Mouse (Mus musculus) stomach, embryonic 15.5 days (tissue): ENCODE results near the gene Rchy1. TPM values are rescaled to one million over a fixed set of nuclear protein-coding genes. Genes with fewer than 3 reads are reported as not detected.

Experiments
- ATAC-seq: fragments of 200-750 bp; cut with Nextera tagmentation; 2 replicates; pipeline ENCODE4 v1.8.0; 2017; ENCODE audit warnings: low read depth, moderate number of reproducible peaks, moderate TSS enrichment; ENCODE audit not compliant: insufficient read depth, low FRiP score
- H3K27ac ChIP-seq: fragments of 300-500 bp; sonication (generic); 2 replicates; pipeline ENCODE4 v1.5.1; 2015; ENCODE audit warnings: mild to moderate bottlenecking, inconsistent platforms
- H3K27me3 ChIP-seq: fragments of 300-500 bp; sonication (generic); replicated peaks from 2 replicates; pipeline ENCODE4 v1.6.1; 2015; ENCODE audit warnings: inconsistent platforms
- H3K36me3 ChIP-seq: fragments of 300-500 bp; sonication (generic); 2 replicates; pipeline ENCODE4 v1.6.1; 2015; ENCODE audit warnings: inconsistent platforms
- H3K4me1 ChIP-seq: fragments of 300-500 bp; sonication (generic); 2 replicates; pipeline ENCODE4 v1.6.1; 2015; ENCODE audit warnings: inconsistent platforms
- H3K4me2 ChIP-seq: fragments of 300-500 bp; sonication (generic); 2 replicates; pipeline ENCODE4 v1.6.1; 2015; ENCODE audit warnings: mild to moderate bottlenecking, inconsistent platforms
- H3K4me3 ChIP-seq: fragments of 300-500 bp; sonication (generic); replicated peaks from 2 replicates; pipeline ENCODE4 v1.5.1; 2015; ENCODE audit warnings: inconsistent platforms
- H3K9ac ChIP-seq: fragments of 300-500 bp; sonication (generic); 2 replicates; pipeline ENCODE4 v1.6.1; 2015; ENCODE audit warnings: inconsistent platforms
- H3K9me3 ChIP-seq: fragments of 300-500 bp; sonication (generic); 2 replicates; pipeline ENCODE4 v1.6.1; 2016; ENCODE audit warnings: inconsistent platforms
- WGBS: fragments of 180-500 bp; shearing (Covaris S2); methylation state at CpG from one replicate; pipeline ENCODE4 v1.1.7; 2015; 5-methylcytosine and 5-hydroxymethylcytosine counted together
- polyA plus RNA-seq: library from polyadenylated mRNA; unstranded; fragments of >200 nt; fragmentation: Nextera tagmentation; extraction: Ambion mirVana; gene quantifications from 2 replicates; pipeline ENCODE4 v1.2.1, GENCODE M21; 2015

Rchy1 gene
- polyA plus RNA-seq, 1 experiment from 2014 or later: 89.7 TPM

DNA sequence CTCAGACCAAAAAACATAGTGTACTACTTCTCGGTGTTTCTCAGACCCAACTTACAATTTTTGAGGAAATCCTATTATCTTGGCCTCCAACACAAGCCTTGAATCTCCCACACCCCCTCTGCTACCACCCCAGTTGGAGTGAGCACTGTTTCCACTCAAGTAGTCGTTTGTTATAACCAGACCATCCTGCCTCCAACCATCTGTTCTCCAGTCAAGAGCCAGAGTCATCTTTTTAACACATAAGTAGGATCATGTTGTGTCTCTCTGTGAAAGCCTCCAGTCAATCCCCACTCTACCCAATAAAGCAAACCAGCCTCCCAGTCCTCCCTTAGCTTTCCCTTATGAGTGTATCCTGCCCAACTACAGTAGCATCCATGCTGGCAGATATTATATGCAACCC, 20.6 kb upstream of the Rchy1 start:
- no peaks in the 10 kb centered on the region for H3K36me3 ChIP-seq
- no peak overlapping the region for H3K9ac ChIP-seq
- no peak overlapping the region for H3K4me2 ChIP-seq
- no peaks in the 10 kb centered on the region for H3K27me3 ChIP-seq
- no peak for ATAC-seq
- WGBS: 68% methylated on average over 2 of the region's 2 CpGs
- H3K27ac ChIP-seq: no peak overlapping the region
- H3K4me3 ChIP-seq: no peak overlapping the region
- H3K9me3 ChIP-seq: no peaks in the 10 kb centered on the region
- no peaks in the 10 kb centered on the region for H3K4me1 ChIP-seq

- Histone ChIP-seq H3K9ac (no peak overlapping the region), H3K36me3 (no peaks in the 10 kb centered on the region), H3K27ac (no peak overlapping the region), H3K4me1 (no peaks in the 10 kb centered on the region), H3K27me3 (no peaks in the 10 kb centered on the region), H3K4me2 (no peak overlapping the region), H3K9me3 (no peaks in the 10 kb centered on the region), H3K4me3 (no peak overlapping the region)
- 86% methylated on average over 11 of the region's 11 CpGs for WGBS
- ATAC-seq: no peak
Observed at GRCm38 (mm10) chr5:91981176-91981840, 18.4 kb upstream of the Rchy1 start.

GRCm38 (mm10) chr5:91977397-91977770, 14.5 kb upstream of the Rchy1 start:
- H3K4me1 ChIP-seq: no peaks in the 10 kb centered on the region
- H3K36me3 ChIP-seq: no peaks in the 10 kb centered on the region
- no peak overlapping the region for H3K9ac ChIP-seq
- H3K4me2 ChIP-seq: no peak overlapping the region
- ATAC-seq: no peak
- H3K27me3 ChIP-seq: no peaks in the 10 kb centered on the region
- no peak overlapping the region for H3K4me3 ChIP-seq
- no peak overlapping the region for H3K27ac ChIP-seq
- 87% methylated on average over 2 of the region's 2 CpGs for WGBS
- no peaks in the 10 kb centered on the region for H3K9me3 ChIP-seq

- Histone ChIP-seq H3K4me3 (no peak overlapping the region), H3K4me1 (no peaks in the 10 kb centered on the region), H3K4me2 (no peak overlapping the region), H3K9ac (no peak overlapping the region), H3K27me3 (no peaks in the 10 kb centered on the region), H3K36me3 (no peaks in the 10 kb centered on the region), H3K27ac (no peak overlapping the region), H3K9me3 (no peaks in the 10 kb centered on the region)
- WGBS: 71% methylated on average over 10 of the region's 10 CpGs
- no peak for ATAC-seq
Observed at GRCm38 (mm10) chr5:91976566-91977396, 13.9 kb upstream of the Rchy1 start.

DNA sequence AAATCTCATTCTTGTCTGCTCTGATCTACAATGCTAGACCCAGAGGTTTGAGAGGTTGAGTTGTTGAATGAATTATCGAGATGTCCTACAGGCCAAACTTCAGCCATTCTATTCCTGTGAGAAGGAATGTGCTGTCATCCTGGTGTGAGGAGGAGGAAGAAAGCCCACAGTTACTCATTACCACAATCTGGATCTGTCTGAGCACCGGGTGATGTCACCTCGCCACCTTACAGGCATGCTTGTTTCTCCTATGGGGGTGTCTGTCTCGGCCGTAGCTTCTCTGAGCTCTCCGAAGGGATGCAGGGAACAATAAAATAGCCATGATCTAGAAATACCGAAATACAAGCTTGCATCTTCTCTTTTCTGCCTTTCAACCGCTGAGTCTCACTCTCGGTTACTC, 12.9 kb upstream of the Rchy1 start:
- Histone ChIP-seq H3K9ac (no peak overlapping the region), H3K9me3 (no peaks in the 10 kb centered on the region), H3K4me2 (no peak overlapping the region), H3K4me1 (no peaks in the 10 kb centered on the region), H3K27me3 (no peaks in the 10 kb centered on the region), H3K27ac (no peak overlapping the region), H3K4me3 (no peak overlapping the region), H3K36me3 (no peaks in the 10 kb centered on the region)
- 87% methylated on average over 9 of the region's 9 CpGs for WGBS
- no peak for ATAC-seq

DNA sequence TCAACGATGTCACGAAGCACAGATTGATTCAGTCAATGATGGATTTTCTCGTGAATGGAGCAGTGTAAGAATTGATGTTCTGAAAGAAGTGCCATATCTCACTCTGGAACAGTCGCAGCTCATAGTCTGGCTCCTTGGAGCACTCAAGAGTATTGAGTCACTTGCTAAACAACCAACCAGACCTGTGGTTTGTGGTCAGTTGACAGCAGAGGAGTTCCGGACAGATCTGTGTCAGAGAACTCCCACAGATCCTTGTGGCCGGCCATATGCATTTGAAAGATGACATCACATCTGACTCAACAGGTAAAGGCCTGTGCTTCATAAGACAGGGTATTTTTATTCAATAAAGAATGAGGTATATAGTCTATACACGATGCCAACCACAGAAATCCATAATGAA, 11.1 kb upstream of the Rchy1 start:
- Histone ChIP-seq H3K9me3 (no peaks in the 10 kb centered on the region), H3K4me1 (no peaks in the 10 kb centered on the region), H3K4me3 (no peak overlapping the region), H3K27me3 (no peaks in the 10 kb centered on the region), H3K9ac (no peak overlapping the region), H3K27ac (no peak overlapping the region), H3K4me2 (no peak overlapping the region), H3K36me3 (no peaks in the 10 kb centered on the region)
- WGBS: 84% methylated on average over 7 of the region's 7 CpGs
- no peak for ATAC-seq

DNA sequence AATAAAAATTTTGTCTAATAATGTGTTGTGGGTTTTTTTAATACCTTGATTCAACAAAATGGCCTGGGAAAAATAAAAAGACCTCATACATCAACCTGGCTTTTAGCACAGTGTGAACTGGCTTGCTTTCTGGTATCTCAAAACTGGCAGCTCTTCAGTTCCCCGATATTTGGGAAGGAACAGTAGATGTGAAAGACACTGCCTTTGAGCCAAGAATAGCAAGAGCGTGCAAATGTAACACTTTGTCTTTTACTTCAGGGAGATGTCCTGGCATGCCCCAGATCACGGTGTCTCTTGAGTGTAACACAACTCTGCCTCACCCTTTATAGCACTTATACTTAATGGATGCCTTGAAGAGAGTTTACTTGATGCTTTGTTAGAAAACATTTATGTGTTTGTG, 9.2 kb upstream of the Rchy1 start:
- no peaks in the 10 kb centered on the region for H3K27me3 ChIP-seq
- ATAC-seq: no peak
- no peaks in the 10 kb centered on the region for H3K36me3 ChIP-seq
- H3K9me3 ChIP-seq: no peaks in the 10 kb centered on the region
- no peaks in the 10 kb centered on the region for H3K4me1 ChIP-seq
- WGBS: 88% methylated on average over 3 of the region's 3 CpGs
- no peak overlapping the region for H3K4me2 ChIP-seq
- H3K9ac ChIP-seq: no peak overlapping the region
- no peak overlapping the region for H3K4me3 ChIP-seq
- H3K27ac ChIP-seq: no peak overlapping the region

- ATAC-seq: no peak
- H3K9ac ChIP-seq: peak overlapping the region; percentile 68
- peaks cover 2% of the 10 kb centered on the region; the same call in 1 of the 2 replicates for H3K36me3 ChIP-seq
- peak overlapping the region; percentile 86 for H3K4me3 ChIP-seq
- no peaks in the 10 kb centered on the region for H3K27me3 ChIP-seq
- WGBS: 0% methylated on average over 14 of the region's 14 CpGs
- peak overlapping the region; percentile 100 for H3K27ac ChIP-seq
- peak overlapping the region; percentile 60 for H3K4me2 ChIP-seq
- peaks cover 17% of the 10 kb centered on the region; the same call in 1 of the 2 replicates for H3K4me1 ChIP-seq
- no peaks in the 10 kb centered on the region for H3K9me3 ChIP-seq
Observed at GRCm38 (mm10) chr5:91962259-91962638, 619 bp downstream of the Rchy1 start.

GRCm38 (mm10) chr5:91961370-91961769, 1.5 kb downstream of the Rchy1 start:
- no peak overlapping the region for H3K9ac ChIP-seq
- no peak; the same call in 1 of the 2 replicates for ATAC-seq
- peak overlapping the region; percentile 60 for H3K4me2 ChIP-seq
- peak overlapping the region; percentile 86 for H3K4me3 ChIP-seq
- H3K9me3 ChIP-seq: no peaks in the 10 kb centered on the region
- peaks cover 17% of the 10 kb centered on the region; the same call in 1 of the 2 replicates for H3K4me1 ChIP-seq
- H3K27ac ChIP-seq: peak overlapping the region; percentile 100
- H3K36me3 ChIP-seq: peaks cover 6% of the 10 kb centered on the region
- WGBS: 85% methylated on average over 1 of the region's 1 CpGs
- H3K27me3 ChIP-seq: no peaks in the 10 kb centered on the region

DNA sequence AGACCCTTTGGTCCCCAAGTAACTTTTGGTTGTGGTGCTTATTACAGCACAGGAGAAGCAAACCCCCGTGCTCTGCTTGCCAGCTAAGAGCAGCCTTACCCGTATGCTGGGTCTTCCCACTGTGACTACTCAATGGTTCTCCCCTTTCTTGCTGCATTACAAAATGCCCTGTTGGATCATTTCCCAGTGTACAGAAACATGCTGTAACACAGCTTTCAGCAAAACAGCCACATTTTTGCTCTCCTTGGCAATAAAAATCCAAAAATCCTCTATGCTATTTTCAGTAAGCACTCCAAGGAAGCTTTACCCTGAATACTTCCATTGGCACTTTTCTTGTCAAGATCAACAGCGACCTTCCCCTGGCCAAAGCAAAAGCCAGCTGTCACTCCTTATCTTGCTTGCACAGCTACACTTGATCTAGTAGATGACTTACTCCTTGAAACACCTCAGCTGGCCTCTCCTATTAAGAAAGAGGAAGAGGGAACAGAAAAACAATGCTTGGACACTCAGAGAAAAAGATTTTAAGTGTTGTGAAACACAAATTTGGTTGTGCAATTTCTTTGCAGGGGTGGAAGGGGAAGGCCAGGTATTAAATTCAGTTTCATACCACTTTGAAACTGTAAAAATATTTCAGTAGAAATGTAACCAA, 2.1 kb downstream of the Rchy1 start:
- Histone ChIP-seq H3K36me3 (peaks cover 6% of the 10 kb centered on the region), H3K4me1 (peaks cover 17% of the 10 kb centered on the region; the same call in 1 of the 2 replicates), H3K4me2 (peak overlapping the region; percentile 60), H3K4me3 (peak overlapping the region; percentile 10; the same call in 1 of the 2 replicates), H3K27ac (peak overlapping the region; percentile 100), H3K27me3 (no peaks in the 10 kb centered on the region), H3K9me3 (no peaks in the 10 kb centered on the region), H3K9ac (no peak overlapping the region)
- ATAC-seq: no peak
- 38% methylated on average over 3 of the region's 3 CpGs for WGBS

DNA sequence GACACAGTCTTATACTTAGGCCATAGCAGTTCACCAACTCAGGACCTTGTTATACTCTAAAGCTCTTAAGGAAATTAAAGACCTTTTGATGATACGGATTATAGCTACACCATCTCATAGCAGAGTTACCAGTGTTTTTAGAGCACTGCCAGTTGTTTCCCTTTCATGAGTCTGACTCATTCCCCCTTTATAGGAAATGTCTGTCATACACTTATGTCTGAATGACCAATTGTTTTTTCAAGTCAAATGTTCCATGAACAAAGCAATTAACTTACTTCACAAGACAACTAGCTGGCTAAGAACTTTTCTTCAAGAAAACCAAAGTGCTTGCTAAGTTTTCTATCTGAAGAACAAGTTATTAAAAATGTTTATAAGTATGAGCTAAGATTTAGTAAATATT, 2.9 kb downstream of the Rchy1 start:
- peaks cover 17% of the 10 kb centered on the region; the same call in 1 of the 2 replicates for H3K4me1 ChIP-seq
- H3K4me2 ChIP-seq: peak overlapping the region; percentile 16; the same call in 1 of the 2 replicates
- no peak overlapping the region for H3K9ac ChIP-seq

DNA sequence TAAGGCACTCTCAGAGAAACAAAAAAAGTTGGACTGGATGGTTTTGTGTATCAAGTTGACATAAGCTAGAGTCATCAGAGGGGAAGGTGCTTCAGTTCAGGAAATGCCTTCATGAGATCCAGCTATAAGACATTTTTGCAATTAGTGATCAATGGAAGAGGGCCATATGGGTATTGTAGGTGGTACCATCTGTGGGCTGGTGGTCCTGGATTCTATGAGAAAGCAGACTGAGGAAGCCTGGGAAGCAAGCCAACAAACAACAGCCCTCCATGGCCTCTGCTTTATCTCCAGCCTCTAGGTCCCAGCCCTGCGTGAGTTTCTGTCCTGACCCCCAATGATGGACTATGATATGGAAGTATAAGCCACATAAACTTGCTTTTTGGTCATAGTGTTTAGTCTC, 3.8 kb downstream of the Rchy1 start:
- no peaks in the 10 kb centered on the region for H3K27me3 ChIP-seq
- H3K4me2 ChIP-seq: no peak overlapping the region
- H3K27ac ChIP-seq: no peak overlapping the region
- H3K9ac ChIP-seq: no peak overlapping the region
- peaks cover 17% of the 10 kb centered on the region; the same call in 1 of the 2 replicates for H3K4me1 ChIP-seq
- no peak for ATAC-seq
- H3K4me3 ChIP-seq: no peak overlapping the region
- 83% methylated on average over 1 of the region's 1 CpGs for WGBS
- H3K36me3 ChIP-seq: peaks cover 10% of the 10 kb centered on the region
- no peaks in the 10 kb centered on the region for H3K9me3 ChIP-seq

More for the DNA sequence above, 2.9 kb downstream of the Rchy1 start:
- no peak overlapping the region for H3K4me3 ChIP-seq
- H3K27me3 ChIP-seq: no peaks in the 10 kb centered on the region
- no peak overlapping the region for H3K27ac ChIP-seq
- H3K36me3 ChIP-seq: peaks cover 7% of the 10 kb centered on the region
- WGBS: 76% methylated on average over 1 of the region's 1 CpGs
- H3K9me3 ChIP-seq: no peaks in the 10 kb centered on the region
- ATAC-seq: no peak
